Mouse (Mus musculus) kidney, embryonic 14.5 days (tissue): ENCODE measurements around the gene Pygl. TPM values are rescaled to one million over a fixed set of nuclear protein-coding genes. Genes with fewer than 3 reads are reported as not detected.
A peak's percentile ranks its signal among the peaks of the same experiment; 100 is the strongest.
"Not testable (repeated sequence)": the region's sequence is repeated elsewhere in the genome, so short reads cannot be mapped to it uniquely, and the experiment has no call there.

Source experiments
- ATAC-seq: fragments of 200-750 bp; cut with Nextera tagmentation; 2 replicates; pipeline ENCODE4 v1.8.0; 2017; ENCODE audit warnings: moderate number of reproducible peaks, mild to moderate bottlenecking, moderate TSS enrichment, moderate library complexity; ENCODE audit not compliant: low FRiP score, low TSS enrichment
- H3K27ac ChIP-seq: fragments of 300-500 bp; sonication (generic); 2 replicates; pipeline ENCODE4 v1.5.1; 2014; ENCODE audit warnings: low read depth, mild to moderate bottlenecking, low read length, moderate library complexity, mixed read lengths
- H3K27me3 ChIP-seq: fragments of 300-500 bp; sonication (generic); 2 replicates; pipeline ENCODE4 v1.6.1; 2014; ENCODE audit warnings: mild to moderate bottlenecking, low read length; ENCODE audit not compliant: control insufficient read depth, insufficient read depth
- H3K36me3 ChIP-seq: fragments of 300-500 bp; sonication (generic); 2 replicates; pipeline ENCODE4 v1.6.1; 2014; ENCODE audit warnings: low read length, mixed read lengths; ENCODE audit not compliant: control insufficient read depth, insufficient read depth
- H3K4me1 ChIP-seq: fragments of 300-500 bp; sonication (generic); 2 replicates; pipeline ENCODE4 v1.6.1; 2014; ENCODE audit warnings: low read length, mixed read lengths; ENCODE audit not compliant: control insufficient read depth, insufficient read depth
- H3K4me2 ChIP-seq: fragments of 300-500 bp; sonication (generic); replicated peaks from 2 replicates; pipeline ENCODE4 v1.6.1; 2014; ENCODE audit warnings: low read depth, mild to moderate bottlenecking, low read length
- H3K4me3 ChIP-seq: fragments of 300-500 bp; sonication (generic); 2 replicates; pipeline ENCODE4 v1.5.1; 2014; ENCODE audit warnings: mild to moderate bottlenecking, low read length
- H3K9ac ChIP-seq: fragments of 300-500 bp; sonication (generic); 2 replicates; pipeline ENCODE4 v1.6.1; 2014; ENCODE audit warnings: low read depth, mild to moderate bottlenecking, low read length, moderate library complexity
- H3K9me3 ChIP-seq: fragments of 300-500 bp; sonication (generic); 2 replicates; pipeline ENCODE4 v1.6.1; 2016; ENCODE audit warnings: low read length; ENCODE audit not compliant: control insufficient read depth
- WGBS: fragments of 180-500 bp; shearing (Covaris S2); extraction: QIAGEN DNeasy Blood & Tissue Kit; methylation state at CpG from one replicate; pipeline ENCODE4 v1.1.7; 2014; 5-methylcytosine and 5-hydroxymethylcytosine counted together
- polyA plus RNA-seq: library from polyadenylated mRNA; unstranded; fragments of >200 nt; fragmentation: Nextera tagmentation; extraction: Ambion mirVana; gene quantifications from 2 replicates; pipeline ENCODE4 v1.2.1, GENCODE M21; 2014

The Pygl gene
- polyA plus RNA-seq, 1 experiment from 2014 or later = 27.5 TPM

GRCm38 (mm10) chr12:70192267-70192727, 39.0 kb downstream of the Pygl start:
- Histone ChIP-seq H3K9ac (0 out of 2 replicates have a peak overlapping the region, but pooled peaks have one; percentile 7), H3K4me1 (peaks cover 5% of the 10 kb centered on the region; the same call in 1 of the 2 replicates), H3K9me3 (no peaks in the 10 kb centered on the region), H3K27ac (no peak overlapping the region), H3K27me3 (no peaks in the 10 kb centered on the region), H3K4me2 (peak overlapping the region; percentile 47), H3K36me3 (peaks cover under 1% of the 10 kb centered on the region; the same call in 1 of the 2 replicates), H3K4me3 (peak overlapping the region; percentile 38)
- 18% methylated on average over 19 of the region's 19 CpGs for WGBS
- ATAC-seq = no peak

- H3K4me1 ChIP-seq = no peaks in the 10 kb centered on the region
- peaks cover 8% of the 10 kb centered on the region for H3K9me3 ChIP-seq
- H3K27me3 ChIP-seq = no peaks in the 10 kb centered on the region
- no peak for ATAC-seq
- no peak overlapping the region for H3K27ac ChIP-seq
- H3K36me3 ChIP-seq = no peaks in the 10 kb centered on the region
- H3K4me2 ChIP-seq = no peak overlapping the region
- WGBS = 86% methylated on average over 22 of the region's 22 CpGs
- H3K4me3 ChIP-seq = no peak overlapping the region
- H3K9ac ChIP-seq = no peak overlapping the region
These were observed 47.0 kb downstream of the Pygl start for GRCm38 (mm10) chr12:70184173-70184783.

GRCm38 (mm10) chr12:70183507-70183906, 47.8 kb downstream of the Pygl start:
- 94% methylated on average over 8 of the region's 8 CpGs for WGBS
- H3K4me3 ChIP-seq, H3K27ac ChIP-seq, H3K4me2 ChIP-seq, H3K9ac ChIP-seq, ATAC-seq, H3K36me3 ChIP-seq, H3K4me1 ChIP-seq, H3K27me3 ChIP-seq, H3K9me3 ChIP-seq: not testable (repeated sequence)

- Histone ChIP-seq H3K9me3 (no peaks in the 10 kb centered on the region), H3K9ac (no peak overlapping the region), H3K4me3 (no peak overlapping the region), H3K4me2 (no peak overlapping the region), H3K27me3 (no peaks in the 10 kb centered on the region), H3K4me1 (no peaks in the 10 kb centered on the region), H3K36me3 (no peaks in the 10 kb centered on the region), H3K27ac (no peak overlapping the region)
- 85% methylated on average over 1 of the region's 1 CpGs for WGBS
- no peak for ATAC-seq
These were observed 61.3 kb downstream of the Pygl start for GRCm38 (mm10) chr12:70169969-70170368.

- H3K9ac ChIP-seq = no peak overlapping the region
- no peaks in the 10 kb centered on the region for H3K36me3 ChIP-seq
- H3K4me1 ChIP-seq = no peaks in the 10 kb centered on the region
- ATAC-seq = no peak
- no peaks in the 10 kb centered on the region for H3K27me3 ChIP-seq
- WGBS = 83% methylated on average over 4 of the region's 4 CpGs
- no peaks in the 10 kb centered on the region for H3K9me3 ChIP-seq
- H3K4me3 ChIP-seq = no peak overlapping the region
- H3K4me2 ChIP-seq = no peak overlapping the region
- H3K27ac ChIP-seq = no peak overlapping the region
These were observed 63.3 kb downstream of the Pygl start for GRCm38 (mm10) chr12:70167950-70168349.

GRCm38 (mm10) chr12:70164741-70165140, 66.5 kb downstream of the Pygl start:
- Histone ChIP-seq H3K9me3 (no peaks in the 10 kb centered on the region), H3K36me3 (no peaks in the 10 kb centered on the region), H3K27me3 (no peaks in the 10 kb centered on the region), H3K27ac (no peak overlapping the region), H3K4me2 (no peak overlapping the region), H3K4me3 (no peak overlapping the region), H3K4me1 (no peaks in the 10 kb centered on the region), H3K9ac (no peak overlapping the region)
- no peak for ATAC-seq
- WGBS = 83% methylated on average over 3 of the region's 3 CpGs

- Histone ChIP-seq H3K9me3 (no peaks in the 10 kb centered on the region), H3K9ac (no peak overlapping the region), H3K36me3 (no peaks in the 10 kb centered on the region), H3K4me2 (no peak overlapping the region), H3K27me3 (no peaks in the 10 kb centered on the region), H3K27ac (no peak overlapping the region), H3K4me3 (no peak overlapping the region), H3K4me1 (no peaks in the 10 kb centered on the region)
- 64% methylated on average over 5 of the region's 5 CpGs for WGBS
- ATAC-seq = no peak
These were observed 70.2 kb downstream of the Pygl start for GRCm38 (mm10) chr12:70161057-70161456.

- ATAC-seq = no peak
- Histone ChIP-seq H3K9ac (no peak overlapping the region), H3K27me3 (no peaks in the 10 kb centered on the region), H3K4me3 (no peak overlapping the region), H3K9me3 (no peaks in the 10 kb centered on the region), H3K27ac (no peak overlapping the region), H3K4me2 (no peak overlapping the region), H3K36me3 (no peaks in the 10 kb centered on the region), H3K4me1 (no peaks in the 10 kb centered on the region)
- WGBS = 52% methylated on average over 5 of the region's 5 CpGs
These were observed 73.8 kb downstream of the Pygl start for GRCm38 (mm10) chr12:70157292-70158066.

- no peaks in the 10 kb centered on the region for H3K4me1 ChIP-seq
- no peaks in the 10 kb centered on the region for H3K36me3 ChIP-seq
- H3K9me3 ChIP-seq = no peaks in the 10 kb centered on the region
- H3K4me2 ChIP-seq = no peak overlapping the region
- WGBS = 81% methylated on average over 6 of the region's 6 CpGs
- ATAC-seq = no peak
- H3K27me3 ChIP-seq = no peaks in the 10 kb centered on the region
- no peak overlapping the region for H3K9ac ChIP-seq
- no peak overlapping the region for H3K4me3 ChIP-seq
- no peak overlapping the region for H3K27ac ChIP-seq
These were observed 75.1 kb downstream of the Pygl start for GRCm38 (mm10) chr12:70156222-70156621.
